In genomic region chr3:101867001-101867421, GRCm38 (mm10) we compare ENCODE assay signal across 16 mouse cellular contexts. TPM values are rescaled to one million over a fixed set of nuclear protein-coding genes. Genes with fewer than 3 reads are reported as not detected.
A peak's percentile ranks its signal among the peaks of the same experiment; 100 is the strongest.
DNase-seq lines count a peak whose midpoint lies in the region; ATAC-seq lines count a peak whose summit lies in the region.
"Had no signal": no experiment of that assay in that cellular context is flagged by ENCODE, and none has a peak within 500 bp of the region (broad histone marks: within the 10 kb centered on the region; RNA-seq: fewer than 3 reads in every experiment).

No protein-coding gene starts in this region.

- no peaks in the 10 kb centered on the region for H3K9me3 ChIP-seq in lung, embryonic 15.5 days
- H3K9me3 ChIP-seq in forebrain, embryonic 14.5 days (replicated peaks; ENCODE audit: control insufficient read depth, low read length) = no peaks in the 10 kb centered on the region
- H3K9me3 ChIP-seq: liver, embryonic 15.5 days had no signal

- no peak overlapping the region for H3K27ac ChIP-seq in lung, embryonic 15.5 days
- no peak overlapping the region for H3K27ac ChIP-seq in forebrain, embryonic 14.5 days (ENCODE audit: low read depth, low read length)
- H3K27ac ChIP-seq: liver, embryonic 15.5 days had no signal

- 65% methylated on average over 4 of the region's 4 CpGs for WGBS in lung, embryonic 15.5 days
- WGBS in forebrain, embryonic 14.5 days = 45% methylated on average over 4 of the region's 4 CpGs

- H3K27me3 ChIP-seq in lung, embryonic 15.5 days = no peaks in the 10 kb centered on the region
- H3K27me3 ChIP-seq in forebrain, embryonic 14.5 days (replicated peaks; ENCODE audit: control insufficient read depth, insufficient read depth, low read length) = no peaks in the 10 kb centered on the region
- H3K27me3 ChIP-seq: liver, embryonic 15.5 days had no signal

- DNase-seq in frontal cortex, adult 2 months (ENCODE audit: extremely low spot score in 1 of 2, low spot score in 1 of 2) = peak; percentile 48 to 56
- DNase-seq in lung, postnatal 36 days = no peak
- peak; percentile 92 for DNase-seq in cerebellum, adult 9-11 months
- DNase-seq in retina, embryonic 14.5 days (ENCODE audit: low spot score) = peak; percentile 52
- no peak for DNase-seq in forebrain, embryonic 14.5 days (ENCODE audit: low spot score)
- DNase-seq: adrenal gland, postnatal 36 days; heart, postnatal 4 days; kidney, postnatal 14 days; thymus, adult 18-20 months had no signal

- no peak overlapping the region for H3K4me2 ChIP-seq in lung, embryonic 15.5 days
- no peak overlapping the region for H3K4me2 ChIP-seq in forebrain, embryonic 14.5 days (ENCODE audit: low read length)
- H3K4me2 ChIP-seq: liver, embryonic 15.5 days had no signal

- no peak; the same call in 1 of the 2 replicates for ATAC-seq in frontal cortex, adult (ENCODE audit: low TSS enrichment)
- 0 out of 2 replicates have a peak, but pooled peaks have one; percentile 14 for ATAC-seq in lung, embryonic 15.5 days (ENCODE audit: borderline replicate concordance, extremely low read depth, low FRiP score, low TSS enrichment)
- no peak for ATAC-seq in megakaryocyte progenitor cell, adult 5-6 weeks (replicated peaks; ENCODE audit: poor library complexity)
- ATAC-seq in forebrain, embryonic 14.5 days = no peak
- ATAC-seq: intestine, embryonic 16.5 days had no signal

- no peaks in the 10 kb centered on the region for H3K36me3 ChIP-seq in lung, embryonic 15.5 days
- no peaks in the 10 kb centered on the region for H3K36me3 ChIP-seq in forebrain, embryonic 14.5 days (ENCODE audit: control insufficient read depth, insufficient read depth, low read length)
- H3K36me3 ChIP-seq: liver, embryonic 15.5 days had no signal

- no peak overlapping the region for H3K9ac ChIP-seq in lung, embryonic 15.5 days
- no peak overlapping the region for H3K9ac ChIP-seq in forebrain, embryonic 14.5 days (ENCODE audit: low read length)
- H3K9ac ChIP-seq: liver, embryonic 15.5 days had no signal

- H3K4me3 ChIP-seq in lung, embryonic 15.5 days = no peak overlapping the region
- H3K4me3 ChIP-seq in forebrain, embryonic 14.5 days (ENCODE audit: low read depth, low read length) = no peak overlapping the region
- H3K4me3 ChIP-seq: liver, embryonic 15.5 days had no signal

- no peaks in the 10 kb centered on the region for H3K4me1 ChIP-seq in lung, embryonic 15.5 days
- H3K4me1 ChIP-seq in forebrain, embryonic 14.5 days (ENCODE audit: control insufficient read depth, insufficient read depth, low read length) = 0 out of 2 replicates have a peak, but pooled peaks cover 3% of the 10 kb centered on the region
- H3K4me1 ChIP-seq: liver, embryonic 15.5 days had no signal

RNA-seq across cellular contexts. Expression of gene Mab21l3, which starts 18.3 kb away (rescaled TPM):
- polyA plus RNA-seq in frontal cortex, adult 2 months (2012; rRNA removed) = 0.02 and 0.08 TPM in 2 replicates
- 0.55 and 0.69 TPM in 2 replicates for polyA plus RNA-seq in lung, embryonic 15.5 days (2015; fragmentation: Nextera tagmentation; extraction: Ambion mirVana)
- not detected in 2 replicates for total RNA-seq in megakaryocyte progenitor cell, adult 5-6 weeks (2015)
- not detected in 2 replicates for total RNA-seq in megakaryocyte progenitor cell, adult 5-6 weeks (2017)
- 0.20 and 0.42 TPM in 2 replicates for polyA plus RNA-seq in forebrain, embryonic 14.5 days (2014; fragmentation: Nextera tagmentation; extraction: Ambion mirVana)
- total RNA-seq: left cerebral cortex, postnatal 10 days; megakaryocyte, adult 5-6 weeks had no signal
- polyA plus RNA-seq: liver, embryonic 15.5 days had no signal

RNA-seq across cellular contexts. Expression of gene Slc22a15, which starts 57.2 kb away (rescaled TPM):
- 4.4 and 5.6 TPM in 2 replicates for polyA plus RNA-seq in frontal cortex, adult 2 months (2012; rRNA removed)
- polyA plus RNA-seq in lung, embryonic 15.5 days (2015; fragmentation: Nextera tagmentation; extraction: Ambion mirVana) = 4.2 and 4.6 TPM in 2 replicates
- total RNA-seq in megakaryocyte progenitor cell, adult 5-6 weeks (2015) = 9.5 and 12.9 TPM in 2 replicates
- total RNA-seq in megakaryocyte progenitor cell, adult 5-6 weeks (2017) = 5.4 and 7.4 TPM in 2 replicates
- 4.0 and 4.4 TPM in 2 replicates for polyA plus RNA-seq in forebrain, embryonic 14.5 days (2014; fragmentation: Nextera tagmentation; extraction: Ambion mirVana)

Comparison
In these comparisons a context has a peak if more than half of its experiments do, and no peak if none do; other contexts are left out.
1. DNase-seq: peak in frontal cortex, adult 2 months (2 of 2), cerebellum, adult 9-11 months (single experiment) and retina, embryonic 14.5 days (single experiment); none in lung, postnatal 36 days (single experiment) and forebrain, embryonic 14.5 days (single experiment).